Mouse (Mus musculus) ES-E14 (cell line): Measurements from ENCODE around the gene Ackr4. TPM values are rescaled to one million over a fixed set of nuclear protein-coding genes. Genes with fewer than 3 reads are reported as not detected.

Experiments
- DNase-seq: peaks from one replicate; pipeline ENCODE4 v3.0.0-alpha.2; 2013; ENCODE audit warnings: low read depth, low spot score
- H3K27ac ChIP-seq: 2 replicates; pipeline ENCODE4 v1.5.1; 2012; ENCODE audit warnings: low read depth, mild to moderate bottlenecking, low read length, moderate library complexity, mixed read lengths; ENCODE audit not compliant: poor library complexity, insufficient read depth, severe bottlenecking
- H3K36me3 ChIP-seq: 2 replicates; pipeline ENCODE4 v1.6.1; 2012; ENCODE audit warnings: mild to moderate bottlenecking, low read length, moderate library complexity, mixed read lengths; ENCODE audit not compliant: control insufficient read depth, poor library complexity, insufficient read depth, severe bottlenecking
- H3K4me1 ChIP-seq, 2 experiments: fragments of 150-350 bp in 1 of 2; sonication (generic) in 1 of 2; 2 replicates each; pipeline ENCODE4 v1.6.1; 2012; ENCODE audit warnings: low read length in 2 of 2, mild to moderate bottlenecking in 1 of 2, mixed read lengths in 1 of 2; ENCODE audit not compliant: control insufficient read depth in 2 of 2, insufficient read depth in 2 of 2, poor library complexity in 1 of 2
- H3K4me3 ChIP-seq, 2 experiments: fragments of 150-350 bp in 1 of 2; sonication (generic) in 1 of 2; 2 replicates each; pipeline ENCODE4 v1.5.1; 2012; ENCODE audit warnings: low read length in 2 of 2, low read depth in 1 of 2, mild to moderate bottlenecking in 1 of 2, mixed read lengths in 1 of 2; ENCODE audit not compliant: insufficient read depth in 1 of 2, poor library complexity in 1 of 2, severe bottlenecking in 1 of 2
- H3K9ac ChIP-seq: 2 replicates; pipeline ENCODE4 v1.6.1; 2012; ENCODE audit warnings: low read depth, mild to moderate bottlenecking, low read length, mixed read lengths; ENCODE audit not compliant: poor library complexity, insufficient read depth, severe bottlenecking
- H3K9me3 ChIP-seq: fragments of 150-350 bp; sonication (generic); 2 replicates; pipeline ENCODE4 v1.6.1; 2012; ENCODE audit warnings: low read depth, mild to moderate bottlenecking, low read length; ENCODE audit not compliant: control insufficient read depth, insufficient read depth
- CHD2 ChIP-seq: IDR thresholded peaks from 2 replicates; pipeline ENCODE4 v1.6.1; 2014; ENCODE audit warnings: mild to moderate bottlenecking, low read depth, low read length, inconsistent platforms
- HCFC1 ChIP-seq: IDR thresholded peaks from 2 replicates; pipeline ENCODE4 v1.6.1; 2012; ENCODE audit warnings: low read length, inconsistent platforms, borderline replicate concordance; ENCODE audit not compliant: insufficient read depth
- MAFK ChIP-seq: IDR thresholded peaks from 2 replicates; pipeline ENCODE4 v1.6.1; 2014; ENCODE audit warnings: mild to moderate bottlenecking, low read depth, low read length, inconsistent platforms; ENCODE audit not compliant: insufficient read depth
- ZC3H11A ChIP-seq: IDR thresholded peaks from 2 replicates; pipeline ENCODE4 v1.6.1; 2012; ENCODE audit warnings: low read depth, mild to moderate bottlenecking, inconsistent platforms, low read length, borderline replicate concordance
- ZNF384 ChIP-seq: IDR thresholded peaks from 2 replicates; pipeline ENCODE4 v1.6.1; 2012; ENCODE audit warnings: low read depth, low read length, inconsistent platforms
- in situ Hi-C, 2 experiments: fragments of 600-800 bp; cut with MboI; formaldehyde crosslinking; loops; one replicate each; pipeline ENCODE4 v1.15.1; 2025; ENCODE audit warnings: low sequenced_read_pairs in 2 of 2, inconsistent platforms in 1 of 2; ENCODE audit not compliant: unreplicated experiment in 2 of 2
- total RNA-seq: library from RNA; depleted of rRNA; stranded (reverse); fragments of 300-350 nt; gene quantifications from 2 replicates; pipeline ENCODE4 v1.2.3, GENCODE M21; 2012

Gene Ackr4
- total RNA-seq, 1 experiment: 1.3 TPM

DNA sequence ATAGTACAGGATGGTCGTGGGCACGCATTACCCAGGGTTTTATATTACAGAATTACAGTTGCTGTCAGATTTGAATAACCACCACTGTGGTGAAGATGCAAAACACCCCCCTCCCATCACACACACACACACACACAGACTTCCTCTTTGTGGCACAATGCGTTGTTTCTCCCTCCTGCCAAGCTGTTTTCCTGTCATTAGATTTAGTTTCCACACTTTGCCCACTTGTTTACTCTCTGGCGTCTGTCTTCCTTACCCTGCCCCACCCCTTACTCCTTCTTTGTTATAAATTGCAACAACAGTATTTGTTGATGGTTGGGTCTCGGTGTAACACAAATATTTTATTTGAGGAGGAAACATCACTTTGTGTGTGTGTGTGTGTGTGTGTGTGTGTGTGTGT, 28.5 kb downstream of the Ackr4 start:
- DNase-seq: no peak
- Histone ChIP-seq H3K9ac (no peak overlapping the region), H3K4me3 (no peak overlapping the region), H3K4me1 (peaks cover 4 to 19% of the 10 kb centered on the region in 2 experiments; a peak in 3 of 4 replicates), H3K36me3 (no peaks in the 10 kb centered on the region), H3K27ac (no peak overlapping the region), H3K9me3 (no peaks in the 10 kb centered on the region)
- TF ChIP-seq ZNF384 (no peak), ZC3H11A (no peak), HCFC1 (no peak), MAFK (no peak), CHD2 (no peak)
- in situ Hi-C loops: no loop called here

DNA sequence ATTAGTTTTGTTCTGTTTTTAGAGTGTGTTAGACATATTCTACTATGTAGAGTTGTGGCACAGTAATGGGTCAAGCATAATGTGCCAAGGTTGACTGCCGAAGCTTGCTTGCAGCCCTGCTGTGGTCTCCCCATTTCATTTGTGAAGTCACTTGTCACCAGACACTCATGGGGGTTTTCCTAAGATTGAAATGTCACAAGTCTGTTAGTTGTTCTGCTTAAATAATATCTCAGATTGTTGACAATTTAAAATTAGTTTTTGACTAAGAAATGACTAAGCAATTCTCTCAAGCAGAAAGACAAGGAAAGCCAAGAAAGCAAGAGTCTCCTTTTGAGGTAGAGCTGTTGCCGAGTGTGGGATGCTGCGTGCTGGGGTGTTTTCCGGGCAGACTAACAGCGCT, 33.8 kb downstream of the Ackr4 start:
- H3K9me3 ChIP-seq: no peaks in the 10 kb centered on the region
- no peak for TF ChIP-seq CHD2
- no peak for TF ChIP-seq MAFK
- TF ChIP-seq ZC3H11A: no peak
- no peak for TF ChIP-seq HCFC1
- TF ChIP-seq ZNF384: no peak
- in situ Hi-C loops: no loop called here
- no peak for DNase-seq
- no peak overlapping the region for H3K9ac ChIP-seq
- H3K4me3 ChIP-seq: no peak overlapping the region
- no peak overlapping the region for H3K27ac ChIP-seq
- H3K4me1 ChIP-seq: no peaks in the 10 kb centered on the region
- H3K36me3 ChIP-seq: no peaks in the 10 kb centered on the region

GRCm38 (mm10) chr9:104088555-104088954, 38.2 kb downstream of the Ackr4 start:
- H3K9ac ChIP-seq: no peak overlapping the region
- H3K4me3 ChIP-seq: 0 out of 4 replicates have a peak overlapping the region, but pooled peaks of 1 of the 2 experiments have one; percentile 17
- TF ChIP-seq MAFK: no peak
- TF ChIP-seq ZNF384: 0 out of 2 replicates have a peak, but pooled peaks have one; percentile 50
- in situ Hi-C loops: no loop called here
- no peak for DNase-seq
- no peak overlapping the region for H3K27ac ChIP-seq
- H3K4me1 ChIP-seq: peaks cover 13 to 14% of the 10 kb centered on the region in 2 experiments; a peak in 3 of 4 replicates
- H3K36me3 ChIP-seq: no peaks in the 10 kb centered on the region
- H3K9me3 ChIP-seq: no peaks in the 10 kb centered on the region

- TF ChIP-seq HCFC1 (no peak), ZNF384 (no peak), MAFK (no peak), CHD2 (no peak)
- Histone ChIP-seq H3K36me3 (no peaks in the 10 kb centered on the region), H3K4me1 (peaks cover 13 to 14% of the 10 kb centered on the region in 2 experiments; a peak in 3 of 4 replicates), H3K9ac (no peak overlapping the region), H3K27ac (no peak overlapping the region; the same call in 1 of the 2 replicates), H3K4me3 (no peak overlapping the region), H3K9me3 (no peaks in the 10 kb centered on the region)
- DNase-seq: no peak
- in situ Hi-C loops: no loop called here
These were observed 40.9 kb downstream of the Ackr4 start for GRCm38 (mm10) chr9:104085730-104086429.

DNA sequence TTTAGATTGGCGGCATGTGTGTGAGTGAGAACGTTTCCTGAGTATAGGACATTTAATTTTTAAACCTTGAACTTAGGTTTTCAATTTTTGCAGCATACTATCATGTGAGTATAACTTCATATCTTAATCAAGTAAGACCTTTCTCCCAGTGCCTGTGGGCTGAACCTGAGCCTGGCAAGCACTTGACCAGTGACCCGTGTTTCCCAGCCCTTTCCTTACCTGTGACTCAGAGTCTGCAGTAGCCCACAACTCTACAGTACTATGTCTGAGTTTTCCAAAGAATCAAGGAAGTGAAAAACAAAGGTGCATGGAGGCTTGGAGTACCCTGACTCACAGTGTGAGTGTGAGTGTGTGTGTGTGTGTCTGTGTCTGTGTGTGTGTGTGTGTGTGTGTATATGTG, 46.7 kb downstream of the Ackr4 start:
- Histone ChIP-seq H3K27ac (no peak overlapping the region), H3K9ac (no peak overlapping the region), H3K9me3 (no peaks in the 10 kb centered on the region), H3K4me1 (peaks cover 3 to 8% of the 10 kb centered on the region in 2 experiments; a peak in 2 of 4 replicates), H3K4me3 (no peak overlapping the region), H3K36me3 (peaks cover 2% of the 10 kb centered on the region; the same call in 1 of the 2 replicates)
- TF ChIP-seq MAFK (no peak), ZC3H11A (no peak), CHD2 (no peak), HCFC1 (no peak)
- in situ Hi-C loops: no loop called here
- DNase-seq: no peak
